Mouse (Mus musculus) hindbrain, embryonic 11.5 days (tissue): ENCODE measurements around the gene Cish. TPM values are rescaled to one million over a fixed set of nuclear protein-coding genes. Genes with fewer than 3 reads are reported as not detected.

Source experiments
- ATAC-seq: fragments of 200-750 bp; cut with Nextera tagmentation; 2 replicates; pipeline ENCODE4 v1.8.0; 2017; ENCODE audit warnings: mild to moderate bottlenecking, moderate TSS enrichment, moderate library complexity; ENCODE audit not compliant: low FRiP score
- DNase-seq: peaks from one replicate; pipeline ENCODE4 v3.0.0-alpha.2; 2015; ENCODE audit warnings: low spot score
- H3K27ac ChIP-seq: fragments of 300-500 bp; sonication (generic); 2 replicates; pipeline ENCODE4 v1.5.1; 2014; ENCODE audit warnings: mild to moderate bottlenecking, low read depth, low read length
- H3K27me3 ChIP-seq: fragments of 300-500 bp; sonication (generic); 2 replicates; pipeline ENCODE4 v1.6.1; 2014; ENCODE audit warnings: mild to moderate bottlenecking, low read length, moderate library complexity, mixed read lengths; ENCODE audit not compliant: control insufficient read depth, insufficient read depth
- H3K36me3 ChIP-seq: fragments of 300-500 bp; sonication (generic); 2 replicates; pipeline ENCODE4 v1.6.1; 2014; ENCODE audit warnings: mild to moderate bottlenecking, low read length, moderate library complexity, mixed read lengths; ENCODE audit not compliant: control insufficient read depth, insufficient read depth
- H3K4me1 ChIP-seq: fragments of 300-500 bp; sonication (generic); replicated peaks from 2 replicates; pipeline ENCODE4 v1.6.1; 2014; ENCODE audit warnings: low read length, mixed read lengths; ENCODE audit not compliant: control insufficient read depth, insufficient read depth
- H3K4me2 ChIP-seq: fragments of 300-500 bp; sonication (generic); replicated peaks from 2 replicates; pipeline ENCODE4 v1.6.1; 2014; ENCODE audit warnings: mild to moderate bottlenecking, low read depth, low read length
- H3K4me3 ChIP-seq: fragments of 300-500 bp; sonication (generic); 2 replicates; pipeline ENCODE4 v1.5.1; 2014; ENCODE audit warnings: low read depth, low read length
- H3K9ac ChIP-seq: fragments of 300-500 bp; sonication (generic); 2 replicates; pipeline ENCODE4 v1.6.1; 2014; ENCODE audit warnings: low read depth, low read length
- H3K9me3 ChIP-seq: fragments of 300-500 bp; sonication (generic); 2 replicates; pipeline ENCODE4 v1.6.1; 2016; ENCODE audit warnings: low read length; ENCODE audit not compliant: control insufficient read depth
- WGBS: fragments of 180-500 bp; shearing (Covaris S2); extraction: QIAGEN DNeasy Blood & Tissue Kit; methylation state at CpG from one replicate; pipeline ENCODE4 v1.1.7; 2014; 5-methylcytosine and 5-hydroxymethylcytosine counted together
- polyA plus RNA-seq: library from polyadenylated mRNA; unstranded; fragments of >200 nt; fragmentation: Nextera tagmentation; extraction: Ambion mirVana; gene quantifications from 2 replicates; pipeline ENCODE4 v1.2.1, GENCODE M21; 2014

Cish gene
- polyA plus RNA-seq, 1 experiment from 2014 or later: 6.5 TPM

- H3K4me1 ChIP-seq: no peaks in the 10 kb centered on the region
- H3K4me3 ChIP-seq: no peak overlapping the region
- H3K9me3 ChIP-seq: no peaks in the 10 kb centered on the region
- ATAC-seq: no peak
- H3K27me3 ChIP-seq: no peaks in the 10 kb centered on the region
- no peak overlapping the region for H3K9ac ChIP-seq
- H3K4me2 ChIP-seq: no peak overlapping the region
- no peaks in the 10 kb centered on the region for H3K36me3 ChIP-seq
- no peak for DNase-seq
- WGBS: 75% methylated on average over 5 of the region's 5 CpGs
- no peak overlapping the region for H3K27ac ChIP-seq
These were observed 13.8 kb downstream of the Cish start for GRCm38 (mm10) chr9:107309600-107309999.

- no peak for ATAC-seq
- no peak overlapping the region for H3K4me2 ChIP-seq
- no peaks in the 10 kb centered on the region for H3K27me3 ChIP-seq
- H3K36me3 ChIP-seq: no peaks in the 10 kb centered on the region
- H3K27ac ChIP-seq: no peak overlapping the region
- H3K9ac ChIP-seq: no peak overlapping the region
- no peaks in the 10 kb centered on the region for H3K9me3 ChIP-seq
- no peaks in the 10 kb centered on the region for H3K4me1 ChIP-seq
- DNase-seq: no peak
- no peak overlapping the region for H3K4me3 ChIP-seq
- WGBS: 71% methylated on average over 10 of the region's 10 CpGs
These were observed 17.2 kb downstream of the Cish start for GRCm38 (mm10) chr9:107312811-107313584.

DNA sequence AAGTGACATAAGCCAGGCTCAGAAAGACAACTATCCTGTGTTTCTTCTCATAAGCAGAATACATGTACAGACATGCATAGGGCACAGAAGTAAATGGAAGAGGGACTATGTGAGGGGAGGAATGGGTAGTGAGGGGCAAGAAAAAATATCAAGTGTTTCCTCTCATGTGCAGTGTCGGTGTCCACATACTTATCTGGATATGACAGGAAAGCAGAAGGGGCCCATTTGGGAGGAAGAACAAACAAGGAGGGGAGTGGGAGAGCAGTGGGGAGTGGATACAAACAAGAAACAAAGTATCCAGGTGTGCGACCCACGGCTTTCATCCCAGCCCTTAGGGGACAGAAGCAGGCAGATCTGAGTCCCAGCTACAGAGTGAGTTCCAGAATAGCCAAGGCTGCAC lies 18.1 kb downstream of the Cish start:
- Histone ChIP-seq H3K27me3 (no peaks in the 10 kb centered on the region), H3K4me2 (no peak overlapping the region), H3K9me3 (no peaks in the 10 kb centered on the region), H3K9ac (no peak overlapping the region), H3K4me1 (no peaks in the 10 kb centered on the region), H3K36me3 (no peaks in the 10 kb centered on the region), H3K27ac (no peak overlapping the region), H3K4me3 (no peak overlapping the region)
- DNase-seq: no peak
- 90% methylated on average over 3 of the region's 3 CpGs for WGBS
- no peak for ATAC-seq

GRCm38 (mm10) chr9:107315791-107316190 lies 20.0 kb downstream of the Cish start:
- Histone ChIP-seq H3K4me2 (no peak overlapping the region), H3K9me3 (no peaks in the 10 kb centered on the region), H3K9ac (no peak overlapping the region), H3K27ac (no peak overlapping the region), H3K36me3 (no peaks in the 10 kb centered on the region), H3K4me1 (no peaks in the 10 kb centered on the region), H3K4me3 (no peak overlapping the region), H3K27me3 (no peaks in the 10 kb centered on the region)
- WGBS: 79% methylated on average over 2 of the region's 2 CpGs
- DNase-seq (no peak), ATAC-seq (no peak)

DNA sequence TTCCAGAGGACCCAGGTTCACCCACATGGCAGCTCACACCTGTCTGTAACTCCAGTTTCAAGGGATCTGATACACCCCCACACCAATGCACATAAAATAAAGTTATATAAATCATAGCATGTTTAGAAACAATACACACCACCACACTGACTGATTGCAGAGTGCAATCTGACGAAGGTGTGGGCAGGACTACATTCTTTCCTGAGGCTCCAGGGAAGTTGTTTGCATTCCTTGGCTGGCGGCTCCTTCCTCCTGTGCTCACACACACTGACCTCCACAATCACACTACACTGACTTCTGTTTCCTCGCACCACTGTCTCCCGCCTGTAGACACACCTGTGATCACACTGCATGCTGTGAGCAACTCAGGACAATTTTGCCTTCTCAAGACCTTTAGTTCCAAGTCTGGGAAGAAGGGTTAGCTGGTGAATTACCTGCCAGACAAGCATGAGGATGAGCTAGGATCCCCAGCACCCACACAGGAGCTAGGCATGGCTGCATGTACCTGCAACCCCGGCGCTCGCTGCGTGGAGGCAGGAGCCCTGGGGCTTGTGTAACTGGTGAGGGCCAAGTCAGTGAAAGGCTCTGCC lies 26.7 kb downstream of the Cish start:
- no peak for ATAC-seq
- WGBS: 83% methylated on average over 8 of the region's 8 CpGs

DNA sequence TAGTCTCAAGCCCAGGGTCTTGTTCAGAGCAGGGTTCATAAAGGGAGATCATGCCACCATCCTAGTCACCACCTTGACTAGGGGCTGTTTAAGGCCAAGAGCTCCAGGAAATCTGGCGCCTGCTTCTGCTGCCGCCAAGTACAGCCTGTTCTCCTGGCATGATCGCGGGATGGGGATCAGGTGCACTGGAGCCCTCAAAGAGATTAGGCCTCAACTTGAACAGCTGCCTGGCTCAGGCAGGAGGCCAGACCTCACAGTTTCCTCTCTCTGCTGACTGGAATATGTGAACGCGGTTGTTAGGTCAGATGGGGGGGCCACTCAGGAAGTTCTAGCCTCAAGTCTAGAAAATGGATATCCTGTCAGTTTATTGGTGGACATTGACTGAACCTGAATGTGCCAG lies 27.7 kb downstream of the Cish start:
- Histone ChIP-seq H3K4me1 (no peaks in the 10 kb centered on the region), H3K4me2 (no peak overlapping the region), H3K4me3 (no peak overlapping the region), H3K9me3 (no peaks in the 10 kb centered on the region), H3K36me3 (no peaks in the 10 kb centered on the region), H3K9ac (no peak overlapping the region), H3K27ac (no peak overlapping the region), H3K27me3 (no peaks in the 10 kb centered on the region)
- WGBS: 81% methylated on average over 6 of the region's 6 CpGs
- ATAC-seq: no peak
- no peak for DNase-seq

More for the DNA sequence above, 26.7 kb downstream of the Cish start:
- no peaks in the 10 kb centered on the region for H3K4me1 ChIP-seq
- H3K36me3 ChIP-seq: no peaks in the 10 kb centered on the region
- H3K4me2 ChIP-seq: no peak overlapping the region
- H3K4me3 ChIP-seq: no peak overlapping the region
- H3K27ac ChIP-seq: no peak overlapping the region
- no peaks in the 10 kb centered on the region for H3K9me3 ChIP-seq
- H3K27me3 ChIP-seq: no peaks in the 10 kb centered on the region
- no peak overlapping the region for H3K9ac ChIP-seq
- DNase-seq: no peak

DNA sequence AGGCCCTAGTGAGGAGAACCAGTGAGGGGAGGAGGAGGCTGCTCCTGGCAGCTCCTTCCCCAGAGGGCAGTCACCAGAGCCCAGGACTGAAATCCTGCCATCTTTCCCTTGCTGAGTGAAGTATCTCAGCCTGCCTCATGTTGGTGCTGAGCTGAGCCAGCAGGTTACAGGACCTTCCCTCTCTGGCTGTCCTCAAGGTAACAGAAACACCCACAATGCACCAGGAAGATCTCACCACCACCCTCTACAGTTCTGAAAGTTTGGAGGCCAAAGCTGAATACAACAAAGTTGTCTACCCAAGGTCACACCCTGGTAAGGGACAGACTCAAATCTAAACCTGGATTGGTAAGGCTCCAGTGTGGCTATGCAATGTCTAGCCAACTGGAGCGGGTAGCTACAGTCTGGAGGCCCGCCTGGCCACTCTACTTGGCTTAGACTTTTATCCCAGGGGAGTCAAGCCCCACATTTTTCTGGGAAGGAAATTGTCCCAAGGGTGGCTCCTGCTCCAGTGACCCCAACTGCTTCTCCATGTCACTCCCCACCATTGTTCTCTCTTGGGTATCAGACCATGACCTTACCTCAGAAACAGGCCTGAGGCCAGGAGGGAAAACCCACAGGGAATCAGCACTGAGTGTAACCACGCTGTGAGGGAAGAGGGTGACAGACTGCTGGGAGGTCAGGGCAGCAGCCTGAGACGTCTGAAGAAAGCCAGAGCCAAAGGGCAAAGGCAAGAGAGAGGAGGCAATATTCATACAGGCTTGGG lies 29.2 kb downstream of the Cish start:
- DNase-seq (no peak), ATAC-seq (no peak)
- Histone ChIP-seq H3K27ac (no peak overlapping the region), H3K9me3 (no peaks in the 10 kb centered on the region), H3K9ac (no peak overlapping the region), H3K36me3 (no peaks in the 10 kb centered on the region), H3K27me3 (no peaks in the 10 kb centered on the region), H3K4me2 (no peak overlapping the region), H3K4me3 (no peak overlapping the region), H3K4me1 (no peaks in the 10 kb centered on the region)
- WGBS: 54% methylated on average over 4 of the region's 4 CpGs

DNA sequence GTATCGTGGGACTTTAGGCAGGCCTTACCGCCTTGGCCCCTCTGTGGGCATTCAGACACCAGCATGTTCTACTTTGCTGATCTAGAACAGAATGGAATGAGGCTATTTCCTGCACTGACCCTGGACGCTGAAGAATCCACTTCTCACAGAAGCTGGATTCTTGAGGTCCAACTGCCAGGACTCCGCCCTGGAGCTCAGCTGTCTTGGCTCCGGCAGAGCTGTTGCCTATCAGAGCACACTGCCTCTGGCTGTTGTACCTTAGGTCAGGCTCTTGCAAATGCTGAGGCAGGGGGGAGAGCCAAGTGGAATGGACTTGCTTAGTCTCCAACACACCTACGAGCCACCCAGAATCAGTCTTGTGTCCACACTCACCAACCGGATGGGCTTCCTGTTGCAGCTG lies 30.1 kb downstream of the Cish start:
- no peaks in the 10 kb centered on the region for H3K9me3 ChIP-seq
- no peaks in the 10 kb centered on the region for H3K4me1 ChIP-seq
- no peak overlapping the region for H3K4me3 ChIP-seq
- WGBS: 86% methylated on average over 7 of the region's 7 CpGs
- H3K9ac ChIP-seq: no peak overlapping the region
- no peaks in the 10 kb centered on the region for H3K36me3 ChIP-seq
- DNase-seq (no peak), ATAC-seq (no peak)
- no peaks in the 10 kb centered on the region for H3K27me3 ChIP-seq
- H3K4me2 ChIP-seq: no peak overlapping the region
- no peak overlapping the region for H3K27ac ChIP-seq
